Mouse (Mus musculus) urinary bladder, postnatal 36 days (tissue): ENCODE data around the gene Pkp3.
A peak's percentile ranks its signal among the peaks of the same experiment; 100 is the strongest.

Experiments used
- DNase-seq, 2 experiments: peaks; one replicate each; pipeline ENCODE4 v3.0.0; 2022; ENCODE audit warnings: low spot score in 2 of 2, mixed read lengths in 1 of 2

Gene Pkp3

DNA sequence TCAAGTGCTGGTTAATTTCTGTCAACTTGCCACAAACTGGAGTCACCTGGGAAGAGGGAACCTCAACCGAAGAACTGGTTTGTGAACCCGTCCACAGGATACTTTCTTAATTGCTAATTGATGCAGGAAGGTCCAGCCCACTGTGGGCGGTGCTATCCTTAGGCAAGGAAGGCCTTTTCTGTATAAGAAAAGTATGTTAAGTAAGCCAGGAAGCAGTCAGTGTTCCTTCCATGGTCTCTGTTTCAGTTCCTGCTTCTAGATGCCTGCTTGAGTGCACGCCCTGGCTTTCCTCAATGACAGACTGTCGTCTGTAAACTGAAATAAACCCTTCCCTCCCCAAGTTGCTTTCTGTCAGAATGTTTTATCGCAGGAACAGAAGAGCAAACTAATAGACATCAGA, 21.0 kb upstream of the Pkp3 start:
- DNase-seq = no peak

DNA sequence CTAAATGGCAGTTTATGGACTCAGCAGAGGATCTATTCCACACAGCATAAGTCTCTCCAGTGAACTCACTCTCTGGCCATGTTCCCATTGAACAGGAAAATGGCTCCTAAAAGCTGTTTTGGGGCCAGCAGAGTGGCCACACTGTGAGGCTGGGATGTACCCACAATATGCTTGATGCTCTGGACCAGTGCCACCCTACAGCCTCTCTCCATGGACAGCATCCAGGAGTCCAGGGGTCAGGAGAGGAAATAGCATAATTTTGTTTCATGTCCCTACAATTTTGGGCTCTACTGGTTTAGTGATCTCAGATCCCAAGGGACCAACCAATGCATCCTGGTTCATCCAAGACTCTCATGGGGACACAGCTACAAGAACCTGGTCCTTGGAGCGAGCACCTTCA, 20.5 kb upstream of the Pkp3 start:
- DNase-seq = no peak

DNA sequence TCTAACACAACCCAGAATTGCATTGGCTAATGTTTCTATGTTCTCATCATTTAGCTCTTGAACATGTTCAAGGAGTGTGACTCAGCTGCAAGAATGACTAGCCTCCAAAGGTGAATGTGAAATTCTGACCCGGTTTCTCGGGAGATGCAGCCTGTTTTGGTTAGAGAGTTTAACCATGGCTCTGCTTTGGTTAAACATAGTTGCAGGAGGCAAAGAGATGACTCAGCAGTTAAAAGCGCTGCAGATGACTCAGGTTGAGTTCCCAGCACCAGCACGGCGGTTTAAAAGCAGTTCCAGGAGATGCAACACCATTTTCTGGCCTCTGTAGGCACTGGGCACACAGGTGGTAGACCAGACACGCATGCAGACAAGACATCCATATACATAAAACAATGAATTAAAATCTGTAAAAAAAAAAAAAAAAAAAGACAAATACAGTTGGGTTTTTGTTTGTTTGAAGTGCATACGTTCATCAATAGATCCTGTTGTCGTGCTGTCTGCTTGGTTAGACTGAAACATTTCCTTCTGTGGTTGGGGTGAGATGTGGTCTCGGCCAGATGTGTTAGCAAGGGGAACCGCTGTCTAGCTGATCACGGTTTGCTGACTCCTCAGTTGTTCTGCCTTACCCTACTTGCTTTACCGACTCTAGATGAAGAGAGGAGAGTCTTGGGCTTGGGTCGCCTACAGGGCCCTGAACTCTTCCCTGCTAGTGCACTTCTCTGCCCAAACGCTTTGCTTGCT, 19.2 kb upstream of the Pkp3 start:
- DNase-seq = no peak

DNA sequence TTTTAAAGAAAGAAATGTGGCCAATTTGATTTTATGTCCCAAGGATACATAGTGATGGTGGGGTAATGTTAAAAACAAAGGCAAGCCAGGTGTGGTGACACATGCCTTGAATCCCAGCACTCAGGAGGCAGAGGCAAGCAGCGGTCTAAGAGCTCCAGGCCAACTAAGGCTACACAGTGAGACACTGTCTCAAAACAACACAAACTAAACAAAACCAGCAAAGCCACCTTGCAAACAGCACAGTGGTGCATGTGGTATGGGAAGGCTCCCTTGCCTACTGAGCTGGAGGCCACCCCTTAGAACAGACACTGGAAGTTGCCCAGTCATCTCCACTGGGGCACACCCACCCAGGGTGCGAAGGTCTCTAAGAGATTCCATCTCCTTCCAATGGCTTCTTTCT, 18.1 kb upstream of the Pkp3 start:
- DNase-seq = no peak

DNA sequence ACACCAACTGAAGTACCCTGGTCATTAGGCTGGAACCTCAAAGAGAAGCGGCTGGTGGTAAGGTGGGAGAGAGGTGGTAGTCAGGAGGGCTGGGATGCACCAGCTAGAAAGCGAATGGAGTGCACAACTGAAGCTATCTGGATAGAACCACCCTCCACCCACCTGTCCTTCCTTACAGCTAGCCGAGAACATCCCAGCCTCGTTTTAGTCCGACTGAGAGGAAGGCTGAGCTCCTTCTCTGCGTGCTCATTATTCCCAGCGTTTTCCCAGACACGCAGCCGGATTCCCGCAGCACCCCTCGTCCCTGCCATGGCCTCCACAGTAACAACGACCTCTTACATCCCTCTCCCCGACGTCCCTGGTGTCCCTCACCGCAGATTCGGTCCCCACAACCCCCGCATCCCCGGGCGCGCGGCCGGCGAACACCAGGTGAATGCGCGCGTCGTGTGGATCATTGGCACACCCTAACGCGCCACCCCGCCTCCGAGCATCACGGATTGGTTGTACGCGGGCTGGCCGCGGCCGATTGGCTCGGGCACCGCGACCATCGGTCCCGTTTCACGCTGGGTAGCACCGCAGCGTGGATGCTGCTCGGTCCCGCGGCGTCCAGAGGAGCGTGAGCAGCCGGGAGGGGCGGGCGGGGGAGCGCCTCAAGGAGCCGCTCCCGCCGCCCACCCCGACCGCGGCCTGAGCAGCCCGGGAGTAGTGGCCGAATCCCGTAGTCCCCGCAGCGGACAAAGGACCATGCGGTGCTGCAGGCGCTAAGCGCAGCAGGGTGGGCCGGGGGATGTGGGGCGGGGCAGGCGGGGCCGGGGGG, 17.4 kb upstream of the Pkp3 start, which contains the start of gene B4galnt4:
Gene B4galnt4, plus strand, starts transcription at position 679 of the 817 bp plus-strand sequence.
- peak; percentile 28 to 62 for DNase-seq

DNA sequence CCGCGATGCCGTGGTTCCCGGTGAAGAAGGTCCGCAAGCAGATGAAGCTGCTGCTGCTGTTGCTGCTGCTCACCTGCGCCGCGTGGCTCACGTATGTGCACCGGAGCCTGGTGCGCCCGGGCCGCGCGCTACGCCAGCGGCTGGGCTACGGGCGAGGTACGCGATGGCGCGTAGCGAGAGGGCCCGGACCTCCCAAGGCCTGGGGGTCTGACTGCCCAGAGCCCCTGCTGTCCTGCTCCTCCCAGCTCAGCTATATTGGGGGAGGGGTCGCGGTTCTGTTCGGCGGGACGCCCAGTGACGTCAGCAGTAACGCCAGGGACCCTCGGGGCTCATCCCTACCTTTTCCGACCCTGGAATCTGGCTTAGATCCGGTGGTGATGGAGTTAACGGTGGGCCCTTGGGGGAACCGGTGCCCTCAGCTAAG, 16.7 kb upstream of the Pkp3 start:
- DNase-seq = no peak

DNA sequence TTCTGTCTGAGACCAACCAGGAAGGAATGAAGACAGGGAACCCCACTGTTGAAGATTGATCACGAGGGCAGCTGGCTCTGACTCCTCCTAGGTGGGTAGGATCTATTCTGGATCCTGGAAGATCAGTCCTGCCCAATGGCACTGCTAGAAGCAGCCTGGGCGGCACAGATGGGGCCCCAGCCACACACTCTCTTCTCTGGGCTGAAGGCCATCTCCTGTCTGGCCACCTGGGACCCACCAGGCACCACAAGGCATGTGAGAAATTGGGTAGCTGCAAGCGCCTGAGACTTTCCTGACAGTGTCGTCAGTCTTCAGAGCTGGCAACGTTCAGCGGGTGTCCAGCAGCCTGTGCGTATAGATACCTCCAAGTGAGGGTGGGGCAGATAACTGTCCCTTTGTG, 15.5 kb upstream of the Pkp3 start:
- no peak for DNase-seq

DNA sequence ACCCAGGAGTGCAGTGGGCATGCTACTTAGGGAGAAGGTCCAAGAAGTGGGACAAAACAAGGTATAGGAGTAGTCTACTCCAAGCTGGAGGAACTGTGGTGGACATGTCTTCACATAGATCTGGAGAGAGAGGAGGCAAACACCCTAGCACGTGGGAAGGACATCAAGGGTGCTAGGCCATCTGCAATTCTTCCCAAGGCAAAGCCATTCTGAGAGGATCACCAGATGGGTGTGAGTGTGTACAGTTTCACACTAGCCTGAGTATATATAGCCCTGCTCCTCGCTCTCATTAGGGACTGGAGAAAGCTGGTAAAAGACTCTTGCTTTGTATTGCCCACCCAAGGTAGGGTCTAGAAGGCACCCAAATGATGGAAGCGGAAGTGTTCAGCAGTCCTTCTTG, 14.7 kb upstream of the Pkp3 start:
- DNase-seq = no peak

DNA sequence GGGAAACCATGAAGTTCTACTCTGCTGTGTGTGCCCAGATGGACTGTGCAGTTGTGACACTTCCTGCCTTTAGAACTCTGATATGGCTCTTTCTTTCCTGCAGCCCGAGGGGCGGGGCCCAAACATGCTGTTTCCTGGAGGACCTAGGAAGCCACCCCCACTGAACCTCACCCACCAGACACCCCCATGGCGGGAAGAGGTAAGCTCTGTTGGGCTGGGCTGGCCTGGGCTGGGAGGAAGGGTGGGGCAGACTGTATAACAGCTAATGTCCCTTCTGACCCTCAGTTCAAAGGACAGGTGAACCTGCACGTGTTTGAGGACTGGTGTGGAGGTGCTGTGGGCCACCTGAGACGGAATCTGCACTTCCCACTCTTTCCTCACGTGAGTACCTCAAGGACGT, 13.8 kb upstream of the Pkp3 start:
- no peak for DNase-seq

DNA sequence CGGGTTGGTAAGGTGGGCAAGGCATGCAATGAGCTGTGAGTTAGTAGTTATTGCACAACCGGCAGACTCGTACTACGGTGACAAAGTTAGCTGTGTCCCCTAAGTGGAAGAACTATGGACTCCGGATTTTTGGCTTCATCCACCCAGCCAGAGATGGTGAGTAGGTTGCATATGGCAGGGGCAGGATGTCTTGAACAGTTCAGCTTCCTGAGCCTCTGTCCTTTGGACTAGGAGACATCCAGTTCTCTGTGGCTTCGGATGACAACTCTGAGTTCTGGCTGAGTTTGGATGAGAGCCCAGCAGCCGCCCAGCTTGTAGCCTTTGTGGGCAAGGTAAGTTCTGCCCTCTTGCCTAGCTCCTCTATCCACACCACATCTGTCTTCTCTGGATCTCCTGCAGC, 13.4 kb upstream of the Pkp3 start:
- DNase-seq = no peak

DNA sequence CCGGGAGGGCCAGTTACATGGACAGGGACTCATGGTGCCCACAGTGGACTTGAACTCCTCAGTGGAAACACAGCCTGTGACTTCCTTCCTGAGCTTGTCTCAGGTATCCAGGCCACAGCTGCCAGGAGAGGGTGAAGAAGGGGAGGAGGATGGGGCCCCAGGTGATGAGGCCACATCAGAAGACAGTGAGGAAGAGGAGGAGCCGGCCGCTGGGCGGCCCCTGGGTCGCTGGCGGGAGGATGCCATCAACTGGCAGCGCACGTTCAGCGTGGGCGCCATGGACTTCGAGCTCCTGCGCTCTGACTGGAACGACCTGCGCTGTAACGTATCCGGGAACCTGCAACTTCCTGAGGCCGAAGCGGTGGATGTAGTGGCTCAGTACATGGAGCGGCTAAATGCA, 9.7 kb upstream of the Pkp3 start:
- DNase-seq = no peak

DNA sequence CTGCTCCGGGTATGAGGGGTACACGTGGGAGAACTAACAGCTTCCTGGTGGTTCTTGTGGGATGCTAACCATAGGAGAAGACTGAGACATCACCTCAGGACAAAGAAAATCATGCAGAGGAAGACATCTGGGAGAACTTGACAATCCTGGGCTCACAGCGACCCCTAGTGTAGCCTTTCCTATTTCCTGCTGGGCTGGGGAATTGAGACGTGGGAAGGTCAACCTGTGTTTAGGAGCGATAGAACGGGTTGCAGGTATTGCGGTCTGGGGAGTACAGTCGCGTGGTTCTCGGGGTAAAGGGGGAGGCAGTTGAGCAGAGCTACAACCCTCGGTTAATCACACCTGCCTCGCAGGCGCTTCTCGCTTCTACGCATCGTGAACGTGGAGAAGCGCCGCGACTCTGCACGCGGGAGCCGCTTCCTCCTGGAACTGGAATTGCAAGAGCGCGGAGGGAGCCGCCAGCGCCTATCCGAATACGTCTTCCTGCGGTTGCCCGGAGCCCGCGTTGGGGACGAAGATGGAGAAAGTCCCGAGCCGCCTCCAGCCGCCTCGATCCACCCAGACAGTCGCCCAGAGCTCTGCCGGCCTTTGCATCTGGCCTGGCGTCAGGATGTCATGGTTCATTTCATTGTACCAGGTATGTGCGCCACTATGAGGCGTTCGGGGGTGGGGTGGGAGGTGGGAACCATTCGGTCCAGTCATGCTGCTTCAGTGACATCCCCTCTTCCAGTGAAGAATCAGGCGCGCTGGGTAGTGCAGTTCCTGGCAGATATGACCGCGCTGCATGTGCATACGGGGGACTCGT, 7.8 kb upstream of the Pkp3 start:
- DNase-seq = peak; percentile 72 to 76

DNA sequence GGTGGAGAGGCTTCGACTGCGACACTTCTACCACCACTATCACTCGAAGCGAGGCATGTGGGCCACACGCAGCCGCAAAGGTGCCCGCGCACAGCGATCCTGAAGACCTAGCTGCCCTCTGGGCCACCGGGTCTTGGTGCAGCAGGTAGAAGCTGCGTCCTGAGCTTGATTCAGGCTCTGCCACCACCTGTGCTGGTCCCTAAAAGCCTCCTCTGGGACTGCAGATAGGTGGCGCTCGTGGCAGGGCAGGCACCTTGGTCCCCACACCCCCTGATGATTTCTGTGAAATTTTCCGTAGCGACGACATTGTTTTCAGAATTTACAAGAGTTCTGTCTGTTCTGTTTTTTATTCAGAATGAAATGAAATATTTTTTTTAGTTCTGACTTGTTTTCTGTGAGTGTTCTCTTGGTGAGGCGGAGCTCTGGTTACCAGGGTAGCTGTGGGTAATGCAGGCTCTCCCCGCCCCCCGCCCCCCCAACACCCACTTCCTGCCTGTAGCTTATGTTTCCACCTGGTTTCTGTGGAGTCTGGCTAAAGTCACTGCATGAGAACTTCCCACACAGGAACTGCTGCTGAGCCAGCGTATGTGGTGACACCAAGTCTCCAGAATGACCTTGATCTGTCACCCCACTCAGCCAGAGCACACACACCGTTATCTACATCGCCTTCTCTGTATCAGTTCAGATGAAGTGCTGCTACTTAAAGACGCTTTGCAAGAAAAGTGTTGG, 5.8 kb upstream of the Pkp3 start:
- no peak for DNase-seq

DNA sequence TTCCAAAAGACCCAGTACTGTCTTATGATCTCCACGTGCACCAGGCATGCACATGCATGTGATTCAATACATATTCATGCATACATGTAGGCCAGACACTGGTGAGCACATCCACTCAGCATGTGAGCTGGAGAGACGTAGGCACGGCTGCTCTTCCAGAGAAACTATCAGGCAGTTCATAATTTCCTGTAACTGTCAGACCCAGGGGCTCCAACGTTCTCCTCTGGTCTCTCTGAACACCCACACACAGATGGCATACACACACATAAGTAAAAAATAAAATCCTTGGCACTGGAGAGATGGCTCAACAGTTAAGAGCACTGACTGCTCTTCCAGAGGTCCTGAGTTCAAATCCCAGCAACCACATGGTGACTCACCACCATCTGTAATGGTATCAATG, 4.2 kb upstream of the Pkp3 start:
- DNase-seq = no peak

DNA sequence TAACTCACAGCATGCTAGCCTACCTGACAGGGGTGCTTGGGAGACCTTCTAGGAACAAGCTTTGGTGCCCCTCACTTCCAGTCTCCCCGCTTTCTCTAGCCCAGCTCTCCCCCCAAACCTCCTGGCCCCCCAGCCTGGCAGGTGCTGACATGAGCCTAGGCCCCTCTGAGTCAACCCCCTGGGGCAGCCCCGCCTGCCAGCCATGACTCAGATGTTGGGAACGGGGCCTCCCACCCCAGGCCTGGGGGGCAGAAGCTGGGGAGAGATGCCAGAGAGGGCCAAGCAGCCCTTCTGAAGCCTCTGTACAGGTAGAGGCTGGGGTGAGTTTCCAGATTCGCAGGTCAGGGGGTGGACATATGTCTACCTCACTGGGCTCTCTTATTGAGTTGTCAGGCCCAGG, 858 bp downstream of the Pkp3 start:
- peak; percentile 43 to 52 for DNase-seq

DNA sequence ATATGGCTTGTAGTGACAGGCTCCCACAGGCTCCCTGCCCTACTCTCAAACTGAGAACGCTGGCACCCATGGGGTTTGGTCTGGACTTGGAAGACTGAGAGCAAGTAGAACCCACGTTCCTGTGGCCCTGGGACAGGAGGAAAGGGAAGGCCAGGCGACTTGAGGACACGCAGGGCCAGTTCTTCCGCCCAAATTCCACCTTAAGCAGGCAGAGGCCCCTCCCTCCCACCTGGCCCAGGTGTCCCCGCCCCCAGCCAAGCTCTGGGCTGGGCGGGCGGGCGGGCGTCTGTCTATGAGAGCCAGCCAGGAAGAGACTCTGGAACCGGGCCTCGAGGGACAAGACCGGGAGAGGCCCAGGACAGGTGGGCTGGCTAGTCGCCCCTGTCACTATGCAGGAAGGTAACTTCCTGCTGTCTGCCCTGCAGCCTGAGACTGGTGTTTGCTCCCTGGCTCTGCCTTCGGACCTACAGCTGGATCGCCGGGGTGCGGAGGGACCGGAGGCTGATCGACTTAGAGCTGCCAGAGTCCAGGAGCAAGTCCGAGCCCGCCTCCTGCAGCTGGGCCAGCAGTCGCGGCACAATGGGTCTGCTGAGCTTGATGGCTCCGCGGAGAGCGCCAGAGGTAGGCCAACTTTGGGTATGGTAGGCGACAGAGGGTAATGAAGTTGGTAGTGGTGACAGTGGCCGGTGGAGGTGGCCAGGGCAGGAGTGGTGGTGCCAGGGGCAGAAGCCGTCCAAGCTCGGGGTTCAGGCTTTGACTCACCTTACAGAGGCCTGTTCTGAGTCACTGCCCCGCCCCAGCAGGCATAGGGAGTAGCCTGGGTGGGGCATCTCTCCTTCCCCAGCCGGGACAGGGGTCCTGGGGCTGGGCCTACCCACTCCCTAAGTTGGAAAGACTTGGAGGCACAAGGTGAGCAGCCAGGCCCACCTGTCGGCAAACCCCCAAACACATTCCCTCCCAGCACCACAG, 1.7 kb downstream of the Pkp3 start:
- DNase-seq = peak; percentile 56 to 57

DNA sequence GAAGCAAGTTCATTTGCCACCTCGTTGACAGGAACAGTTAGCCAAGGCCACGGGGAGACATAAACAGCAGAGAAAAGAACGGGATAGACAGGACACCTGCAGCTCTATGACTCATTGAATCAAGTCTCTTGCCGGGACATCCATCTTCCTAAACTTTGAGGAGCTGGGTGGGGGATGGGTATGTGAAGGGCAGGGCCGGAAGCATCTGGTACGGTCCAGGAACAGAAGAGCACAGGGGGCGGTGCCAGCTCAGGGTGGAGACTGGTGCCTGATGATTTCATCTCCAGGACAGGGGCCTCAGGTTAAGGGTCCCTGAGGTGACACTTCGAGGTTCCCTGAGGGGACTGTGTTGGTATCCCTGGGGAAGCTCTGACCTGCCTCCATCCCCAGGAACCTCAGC, 9.9 kb downstream of the Pkp3 start:
- no peak for DNase-seq

DNA sequence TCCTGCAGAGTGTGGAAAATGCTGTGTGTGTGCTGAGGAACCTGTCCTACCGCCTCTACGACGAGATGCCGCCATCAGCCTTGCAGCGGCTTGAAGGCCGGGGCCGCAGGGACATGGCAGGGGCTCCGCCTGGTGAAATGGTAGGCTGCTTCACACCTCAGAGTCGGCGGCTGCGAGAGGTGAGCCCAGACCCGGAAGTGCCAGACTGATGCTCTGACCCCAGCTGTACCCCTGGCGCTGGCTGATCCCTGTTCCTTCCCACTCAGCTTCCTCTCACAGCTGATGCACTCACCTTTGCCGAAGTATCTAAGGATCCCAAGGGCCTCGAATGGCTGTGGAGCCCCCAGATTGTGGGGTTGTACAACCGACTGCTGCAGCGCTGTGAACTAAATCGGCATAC, 10.5 kb downstream of the Pkp3 start:
- no peak for DNase-seq

DNA sequence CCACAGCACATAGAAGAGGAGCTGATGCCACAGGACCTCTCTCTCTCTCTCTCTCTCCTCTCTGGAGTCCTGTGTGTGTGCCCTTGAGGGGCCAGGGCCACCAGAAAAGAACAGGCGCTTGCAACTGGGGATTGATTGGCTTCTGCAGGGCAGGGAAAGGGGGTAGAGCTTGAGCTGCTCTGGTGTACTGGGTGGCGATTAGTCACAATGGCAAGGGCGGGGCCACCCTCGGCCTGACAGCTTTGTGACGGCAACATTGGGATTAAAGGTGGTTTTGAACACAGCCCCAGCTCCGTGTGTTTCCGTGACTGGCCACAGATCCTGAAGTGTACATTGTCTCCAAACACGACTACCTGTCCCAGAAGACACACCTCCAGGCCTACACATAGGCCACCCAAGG, 12.2 kb downstream of the Pkp3 start:
- DNase-seq = no peak

DNA sequence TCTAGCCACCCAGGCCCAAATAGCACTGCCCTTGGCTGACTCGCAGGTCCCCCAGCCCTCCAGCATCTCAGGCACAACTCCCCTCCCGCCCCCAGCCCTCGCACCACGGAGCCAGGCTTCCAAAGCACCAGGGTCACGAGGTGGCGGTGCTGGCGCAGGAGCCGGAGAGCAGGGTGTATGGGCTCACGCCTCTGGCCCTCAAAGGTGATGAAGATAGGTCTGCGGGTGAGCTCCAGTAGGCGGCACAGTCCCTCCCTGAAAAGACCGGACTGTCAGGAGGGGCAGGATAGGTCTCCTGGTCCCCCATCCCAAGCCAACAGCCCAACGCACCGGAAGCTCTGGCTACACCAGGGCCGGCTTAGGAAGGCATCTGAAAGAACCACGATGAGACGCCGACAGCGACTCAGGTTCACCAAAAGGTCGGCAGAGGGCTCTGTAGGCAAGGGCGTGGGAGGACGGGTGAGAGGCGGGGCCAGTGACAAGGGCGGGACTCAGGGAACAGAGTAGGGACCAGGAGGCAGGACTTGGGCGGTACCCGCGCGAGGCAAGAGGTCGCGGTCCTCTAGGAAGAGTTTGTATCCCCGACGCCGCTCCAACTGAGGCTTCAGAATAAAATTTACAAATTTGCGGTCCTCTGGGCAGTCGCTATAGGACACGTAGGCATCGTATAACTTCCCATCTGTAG, 14.2 kb downstream of the Pkp3 start:
- DNase-seq = peak; percentile 85 to 90
